Mouse (Mus musculus): ENCODE measurements around the gene Krt4. TPM values are rescaled to one million over a fixed set of nuclear protein-coding genes. Genes with fewer than 3 reads are reported as not detected.

The Krt4 gene
- polyA plus RNA-seq, 1 experiment = not detected

DNA sequence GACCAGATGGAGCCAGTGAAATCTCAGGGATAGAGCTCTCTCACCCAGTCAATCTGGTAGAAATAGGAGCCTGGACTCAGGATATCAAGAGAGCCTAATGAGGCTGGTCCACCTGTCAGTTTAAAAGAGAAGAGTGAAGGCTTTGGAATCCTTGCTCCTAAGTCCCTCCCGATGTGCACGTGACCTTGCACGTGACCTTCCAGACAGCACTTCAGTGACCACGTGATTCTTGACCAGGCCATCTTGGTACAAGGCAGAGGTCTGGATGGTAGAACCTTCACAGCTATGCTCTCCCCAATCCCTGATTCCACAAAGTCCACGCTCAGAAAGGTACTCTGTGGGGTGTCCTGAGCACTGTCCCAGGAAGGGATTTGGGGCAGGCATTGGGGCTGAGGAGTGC, 19.7 kb downstream of the Krt4 start:
- Histone ChIP-seq H3K27ac (ENCODE audit: insufficient read depth, low read depth, low read length) (no peak overlapping the region), H3K4me1 (ENCODE audit: control insufficient read depth, insufficient read depth, low read length) (no peaks in the 10 kb centered on the region), H3K4me3 (ENCODE audit: insufficient read depth, low read depth, low read length) (no peak overlapping the region)
- WGBS = 83% methylated on average over 5 of the region's 5 CpGs
- TF ChIP-seq POLR2A (IDR thresholded peaks at IDR 0.05; ENCODE audit: insufficient read depth, low read depth, low read length) (no peak), CTCF (IDR thresholded peaks at IDR 0.05; ENCODE audit: insufficient read depth, low read depth, low read length) (no peak)

DNA sequence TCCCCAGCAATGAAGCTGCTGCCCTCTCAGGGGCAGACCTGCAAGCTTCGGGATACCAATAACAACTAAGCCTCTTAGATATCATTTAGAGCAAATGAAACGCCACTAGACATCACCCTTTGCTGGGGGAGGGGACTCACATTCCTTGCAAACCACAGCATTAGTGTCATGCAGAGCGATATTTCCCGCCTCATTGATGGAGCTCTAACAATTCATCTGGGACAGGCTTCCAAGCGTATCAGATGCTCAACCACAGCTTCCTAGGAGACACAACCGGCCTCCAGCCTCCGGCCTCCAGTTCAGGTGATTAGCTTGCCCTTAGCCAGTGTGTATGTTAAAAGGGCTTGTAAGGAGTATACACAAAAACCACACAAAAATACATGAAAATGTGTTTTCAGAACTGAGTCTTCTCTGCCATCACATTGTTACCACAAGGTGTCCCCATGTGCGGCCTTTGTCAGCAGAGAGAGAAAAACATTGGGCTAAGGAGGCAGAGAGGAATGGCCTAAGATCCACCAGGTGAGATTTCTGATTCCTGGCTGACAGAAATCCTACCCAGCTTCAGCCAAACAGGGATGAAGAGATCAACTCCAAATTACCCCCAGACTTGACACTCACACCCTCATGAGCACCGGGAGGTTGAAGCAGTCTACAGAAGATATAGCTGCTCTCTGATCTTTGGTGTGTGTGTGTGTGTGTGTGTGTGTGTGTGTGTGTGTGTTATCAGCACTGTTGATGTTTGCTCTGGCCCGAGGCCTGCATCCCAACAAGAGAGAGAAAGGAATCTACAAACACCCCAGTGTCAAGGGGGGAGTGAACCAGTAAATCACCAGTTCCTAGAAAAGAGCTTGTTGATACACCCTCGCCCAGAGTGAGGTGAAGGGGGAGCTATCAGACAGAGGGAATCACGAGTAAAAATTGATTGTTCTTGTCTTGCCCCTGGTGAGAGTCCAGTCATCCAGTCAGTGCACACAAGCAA, 22.1 kb downstream of the Krt4 start:
- 82% methylated on average over 12 of the region's 12 CpGs for WGBS
- TF ChIP-seq CTCF (IDR thresholded peaks at IDR 0.05; ENCODE audit: insufficient read depth, low read depth, low read length) (no peak), POLR2A (IDR thresholded peaks at IDR 0.05; ENCODE audit: insufficient read depth, low read depth, low read length) (no peak)
- H3K4me3 ChIP-seq (ENCODE audit: insufficient read depth, low read depth, low read length) = no peak overlapping the region

DNA sequence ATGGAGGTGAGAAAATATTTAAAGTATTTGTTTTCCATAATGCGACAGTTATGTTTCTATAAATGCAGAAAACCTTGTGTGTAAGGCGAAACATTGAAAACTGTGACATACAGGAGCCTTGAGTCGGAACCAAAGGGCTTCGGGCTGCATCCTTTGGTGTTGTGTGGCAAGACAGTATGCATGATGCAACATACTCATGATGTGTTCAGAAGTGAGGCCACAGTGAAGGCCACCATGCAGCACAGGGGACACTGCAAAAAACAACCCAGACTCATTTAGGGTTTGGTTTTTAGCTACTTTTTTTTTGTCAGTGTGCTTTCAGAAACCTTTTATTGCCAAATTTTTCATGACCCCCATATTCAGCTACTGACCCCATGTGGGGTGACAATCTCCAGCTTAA, 29.3 kb downstream of the Krt4 start:
- TF ChIP-seq POLR2A (IDR thresholded peaks at IDR 0.05; ENCODE audit: insufficient read depth, low read depth, low read length) (no peak), CTCF (IDR thresholded peaks at IDR 0.05; ENCODE audit: insufficient read depth, low read depth, low read length) (no peak)
- 95% methylated on average over 4 of the region's 4 CpGs for WGBS
- Histone ChIP-seq H3K27ac (ENCODE audit: insufficient read depth, low read depth, low read length) (no peak overlapping the region), H3K4me3 (ENCODE audit: insufficient read depth, low read depth, low read length) (no peak overlapping the region), H3K4me1 (ENCODE audit: control insufficient read depth, insufficient read depth, low read length) (no peaks in the 10 kb centered on the region)

More for the DNA sequence above, 22.1 kb downstream of the Krt4 start:
- no peaks in the 10 kb centered on the region for H3K4me1 ChIP-seq (ENCODE audit: control insufficient read depth, insufficient read depth, low read length)
- no peak overlapping the region for H3K27ac ChIP-seq (ENCODE audit: insufficient read depth, low read depth, low read length)

DNA sequence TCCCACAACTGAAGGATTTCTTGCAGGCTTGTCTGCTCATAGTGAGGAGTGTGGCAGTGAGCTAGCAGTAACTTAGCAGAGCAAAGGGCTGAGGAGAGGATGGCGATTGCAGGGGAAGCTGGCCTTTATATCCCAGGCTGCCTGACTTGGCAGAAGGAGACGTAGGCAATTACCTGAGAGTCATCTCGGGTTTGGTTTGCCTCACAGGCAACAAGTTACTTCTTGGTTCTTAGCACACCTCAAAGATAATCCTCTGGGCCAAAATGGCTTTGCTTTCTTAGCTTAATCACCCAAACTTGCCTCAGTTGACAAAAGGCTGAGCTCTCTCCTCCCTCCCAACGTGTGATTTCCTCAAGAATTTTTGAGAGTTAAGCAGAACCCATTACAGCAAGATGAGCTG, 31.7 kb downstream of the Krt4 start, which contains the start of gene Krt76:
TSS of gene Krt76 (minus strand) at position 101 of the 400 bp plus-strand sequence.
- no peak within 1 kb of the TSS for H3K27ac ChIP-seq (ENCODE audit: insufficient read depth, low read depth, low read length)
- 63% methylated on average over 4 of the region's 4 CpGs for WGBS
- TF ChIP-seq POLR2A (IDR thresholded peaks at IDR 0.05; ENCODE audit: insufficient read depth, low read depth, low read length) (no peak), CTCF (IDR thresholded peaks at IDR 0.05; ENCODE audit: insufficient read depth, low read depth, low read length) (no peak)
- no peak within 1 kb of the TSS for H3K4me3 ChIP-seq (ENCODE audit: insufficient read depth, low read depth, low read length)
- H3K4me1 ChIP-seq (ENCODE audit: control insufficient read depth, insufficient read depth, low read length) = no peaks in the 10 kb centered on the region

DNA sequence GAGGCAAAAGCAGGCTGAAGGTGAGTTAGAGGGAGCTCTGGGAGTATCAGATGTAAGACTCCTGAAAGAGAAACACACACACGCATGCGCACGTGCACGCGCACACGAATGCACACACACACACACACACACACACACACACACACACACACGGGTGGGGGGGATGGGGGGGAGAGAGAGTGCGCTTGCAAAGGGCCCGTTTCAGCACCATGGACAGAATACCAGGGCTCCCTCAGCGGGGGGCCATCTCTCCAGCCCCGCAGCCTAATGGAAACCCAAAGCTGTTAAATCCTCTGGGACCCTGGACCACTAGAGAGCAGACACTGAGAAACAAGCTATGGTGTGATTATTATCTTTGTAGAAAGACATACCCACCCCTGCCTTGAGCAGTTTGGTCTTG, 44.8 kb downstream of the Krt4 start:
- WGBS = 23% methylated on average over 11 of the region's 11 CpGs
- no peak for TF ChIP-seq POLR2A (IDR thresholded peaks at IDR 0.05; ENCODE audit: insufficient read depth, low read depth, low read length)
- TF ChIP-seq CTCF (IDR thresholded peaks at IDR 0.05; ENCODE audit: insufficient read depth, low read depth, low read length) = no peak
- no peak overlapping the region for H3K27ac ChIP-seq (ENCODE audit: insufficient read depth, low read depth, low read length)
- no peaks in the 10 kb centered on the region for H3K4me1 ChIP-seq (ENCODE audit: control insufficient read depth, insufficient read depth, low read length)
- H3K4me3 ChIP-seq (ENCODE audit: insufficient read depth, low read depth, low read length) = no peak overlapping the region

DNA sequence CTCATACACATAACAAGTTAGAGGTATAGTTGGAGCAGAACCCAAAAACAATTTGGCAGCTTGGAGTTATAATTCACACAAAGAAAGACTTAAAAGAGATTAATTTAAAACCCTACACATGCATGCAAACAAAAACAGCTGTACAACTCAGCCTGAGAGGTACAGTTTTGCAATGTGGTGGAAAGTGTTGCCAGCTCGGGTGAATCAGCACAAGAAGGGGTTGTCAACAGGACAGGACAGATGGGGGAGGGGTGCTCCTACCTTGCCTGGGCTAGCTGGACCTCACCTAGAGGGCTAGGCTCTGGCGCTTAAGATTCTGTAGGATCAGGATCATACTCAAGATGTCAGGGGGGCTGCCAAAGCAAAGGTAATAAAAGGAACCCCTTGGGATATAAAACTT, 46.5 kb downstream of the Krt4 start:
- Histone ChIP-seq H3K4me3 (ENCODE audit: insufficient read depth, low read depth, low read length) (no peak overlapping the region), H3K27ac (ENCODE audit: insufficient read depth, low read depth, low read length) (no peak overlapping the region), H3K4me1 (ENCODE audit: control insufficient read depth, insufficient read depth, low read length) (no peaks in the 10 kb centered on the region)
- no peak for TF ChIP-seq POLR2A (IDR thresholded peaks at IDR 0.05; ENCODE audit: insufficient read depth, low read depth, low read length)
- TF ChIP-seq CTCF (IDR thresholded peaks at IDR 0.05; ENCODE audit: insufficient read depth, low read depth, low read length) = no peak
- 81% methylated on average over 2 of the region's 2 CpGs for WGBS

DNA sequence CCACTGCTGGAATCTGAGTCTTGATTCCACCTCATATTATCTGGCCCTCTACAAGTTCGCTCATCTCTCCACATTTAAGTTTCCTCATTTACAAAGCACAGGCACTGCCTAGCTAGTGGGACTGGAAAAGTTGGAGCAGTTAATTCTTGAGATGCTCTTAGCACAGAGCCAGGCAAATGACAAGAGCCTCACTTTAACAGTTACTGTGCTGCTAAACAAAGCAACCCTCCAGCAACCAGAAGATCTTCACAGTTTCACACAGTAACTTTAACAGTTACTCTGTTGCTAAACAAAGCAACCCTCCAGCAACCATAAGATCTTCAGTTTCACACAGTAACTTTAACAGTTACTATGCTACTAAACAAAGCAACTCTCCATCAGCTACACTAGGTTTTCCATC, 50.2 kb downstream of the Krt4 start:
- no peak for TF ChIP-seq POLR2A (IDR thresholded peaks at IDR 0.05; ENCODE audit: insufficient read depth, low read depth, low read length)
- no peak for TF ChIP-seq CTCF (IDR thresholded peaks at IDR 0.05; ENCODE audit: insufficient read depth, low read depth, low read length)
- Histone ChIP-seq H3K4me3 (ENCODE audit: insufficient read depth, low read depth, low read length) (no peak overlapping the region), H3K27ac (ENCODE audit: insufficient read depth, low read depth, low read length) (no peak overlapping the region), H3K4me1 (ENCODE audit: control insufficient read depth, insufficient read depth, low read length) (peaks cover under 1% of the 10 kb centered on the region)
- 70% methylated on average over 1 of the region's 1 CpGs for whole genome bisulfite sequencing

- Histone ChIP-seq H3K4me3 (ENCODE audit: insufficient read depth, low read depth, low read length) (no peak overlapping the region), H3K27ac (ENCODE audit: insufficient read depth, low read depth, low read length) (no peak overlapping the region), H3K4me1 (ENCODE audit: control insufficient read depth, insufficient read depth, low read length) (peaks cover 6% of the 10 kb centered on the region)
- 73% methylated on average over 4 of the region's 4 CpGs for WGBS
- TF ChIP-seq CTCF (IDR thresholded peaks at IDR 0.05; ENCODE audit: insufficient read depth, low read depth, low read length) (no peak), POLR2A (IDR thresholded peaks at IDR 0.05; ENCODE audit: insufficient read depth, low read depth, low read length) (no peak)
Observed at GRCm38 (mm10) chr15:101873231-101873630, 51.3 kb downstream of the Krt4 start.

DNA sequence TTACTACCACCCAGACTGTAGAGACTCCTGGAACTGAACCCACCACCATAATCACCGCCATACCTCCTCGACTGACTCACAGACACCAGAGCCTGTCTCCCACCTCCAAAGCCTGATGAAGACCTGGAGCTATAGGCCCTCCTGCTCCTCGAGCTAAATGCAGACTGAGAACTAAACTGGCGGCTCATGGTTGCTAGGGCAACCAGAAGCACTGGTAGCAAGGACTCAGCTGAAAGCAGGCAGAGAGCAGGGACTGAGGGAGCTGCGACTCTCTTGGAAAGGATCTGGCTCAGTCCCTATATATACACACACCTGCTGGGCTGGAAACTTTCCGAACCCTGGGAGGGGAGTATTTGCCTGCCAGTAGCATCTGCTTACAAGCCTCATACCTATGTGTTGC, 55.1 kb downstream of the Krt4 start, which contains the start of gene Krt77:
TSS of gene Krt77 (minus strand) at position 275 of the 400 bp plus-strand sequence.
- H3K27ac ChIP-seq (ENCODE audit: insufficient read depth, low read depth, low read length) = peak within 1 kb of the TSS; percentile 38; the same call in 1 of the 2 replicates
- 19% methylated on average over 6 of the region's 6 CpGs for WGBS

More for the DNA sequence above, 55.1 kb downstream of the Krt4 start, which contains the start of gene Krt77:
- Histone ChIP-seq H3K4me3 (ENCODE audit: insufficient read depth, low read depth, low read length) (no peak within 1 kb of the TSS), H3K4me1 (ENCODE audit: control insufficient read depth, insufficient read depth, low read length) (peaks cover 6% of the 10 kb centered on the region)
- TF ChIP-seq POLR2A (IDR thresholded peaks at IDR 0.05; ENCODE audit: insufficient read depth, low read depth, low read length) = no peak
- no peak for TF ChIP-seq CTCF (IDR thresholded peaks at IDR 0.05; ENCODE audit: insufficient read depth, low read depth, low read length)

Other genes with a start within 250 kb of the Krt4 start
- not detected in 2 replicates for gene Krt6b, start 244.4 kb downstream of the Krt4 start, polyA plus RNA-seq (2012; ENCODE audit: insufficient read depth, insufficient read length, low replicate concordance, missing spikeins)
- not detected in 2 replicates for gene Krt6a, start 230.4 kb downstream of the Krt4 start, polyA plus RNA-seq (2012; ENCODE audit: insufficient read depth, insufficient read length, low replicate concordance, missing spikeins)
- not detected in 2 replicates for gene Krt5, start 211.8 kb downstream of the Krt4 start, polyA plus RNA-seq (2012; ENCODE audit: insufficient read depth, insufficient read length, low replicate concordance, missing spikeins)
- not detected in 2 replicates for gene Krt71, start 181.6 kb downstream of the Krt4 start, polyA plus RNA-seq (2012; ENCODE audit: insufficient read depth, insufficient read length, low replicate concordance, missing spikeins)
- gene Krt72, start 138.3 kb downstream of the Krt4 start, polyA plus RNA-seq (2012; ENCODE audit: insufficient read depth, insufficient read length, low replicate concordance, missing spikeins) = not detected in 2 replicates
- not detected in 2 replicates for gene Krt73, start 122.4 kb downstream of the Krt4 start, polyA plus RNA-seq (2012; ENCODE audit: insufficient read depth, insufficient read length, low replicate concordance, missing spikeins)
- not detected in 2 replicates for gene Krt2, start 106.6 kb downstream of the Krt4 start, polyA plus RNA-seq (2012; ENCODE audit: insufficient read depth, insufficient read length, low replicate concordance, missing spikeins)
- not detected in 2 replicates for gene Krt1, start 73.9 kb downstream of the Krt4 start, polyA plus RNA-seq (2012; ENCODE audit: insufficient read depth, insufficient read length, low replicate concordance, missing spikeins)
- gene Krt77, start 55.0 kb downstream of the Krt4 start, polyA plus RNA-seq (2012; ENCODE audit: insufficient read depth, insufficient read length, low replicate concordance, missing spikeins) = not detected in 2 replicates
- gene Krt76, start 31.8 kb downstream of the Krt4 start, polyA plus RNA-seq (2012; ENCODE audit: insufficient read depth, insufficient read length, low replicate concordance, missing spikeins) = not detected in 2 replicates
- not detected in 2 replicates for gene Krt79, start 15.6 kb upstream of the Krt4 start, polyA plus RNA-seq (2012; ENCODE audit: insufficient read depth, insufficient read length, low replicate concordance, missing spikeins)
- gene Krt78, start 29.6 kb upstream of the Krt4 start, polyA plus RNA-seq (2012; ENCODE audit: insufficient read depth, insufficient read length, low replicate concordance, missing spikeins) = not detected in 2 replicates
- gene Krt8, start 79.7 kb upstream of the Krt4 start, polyA plus RNA-seq (2012; ENCODE audit: insufficient read depth, insufficient read length, low replicate concordance, missing spikeins) = not detected in 2 replicates
- not detected in 2 replicates for gene Krt18, start 103.4 kb upstream of the Krt4 start, polyA plus RNA-seq (2012; ENCODE audit: insufficient read depth, insufficient read length, low replicate concordance, missing spikeins)
- gene Eif4b, start 149.0 kb upstream of the Krt4 start, polyA plus RNA-seq (2012; ENCODE audit: insufficient read depth, insufficient read length, low replicate concordance, missing spikeins) = 618 TPM in 1 of 2 replicates, not detected in the other
- not detected in 2 replicates for gene Tns2, start 175.7 kb upstream of the Krt4 start, polyA plus RNA-seq (2012; ENCODE audit: insufficient read depth, insufficient read length, low replicate concordance, missing spikeins)
- not detected in 2 replicates for gene Spryd3, start 211.5 kb upstream of the Krt4 start, polyA plus RNA-seq (2012; ENCODE audit: insufficient read depth, insufficient read length, low replicate concordance, missing spikeins)
- gene Igfbp6, start 219.6 kb upstream of the Krt4 start, polyA plus RNA-seq (2012; ENCODE audit: insufficient read depth, insufficient read length, low replicate concordance, missing spikeins) = not detected in 2 replicates
- not detected in 2 replicates for gene Soat2, start 225.8 kb upstream of the Krt4 start, polyA plus RNA-seq (2012; ENCODE audit: insufficient read depth, insufficient read length, low replicate concordance, missing spikeins)